Mouse (Mus musculus): ENCODE measurements around the gene Ackr2. TPM values are rescaled to one million over a fixed set of nuclear protein-coding genes. Genes with fewer than 3 reads are reported as not detected.

Gene Ackr2
- polyA plus RNA-seq (2014; fragmentation: Nextera tagmentation; extraction: Ambion mirVana), result 1.2 and 1.3 TPM in 2 replicates

DNA sequence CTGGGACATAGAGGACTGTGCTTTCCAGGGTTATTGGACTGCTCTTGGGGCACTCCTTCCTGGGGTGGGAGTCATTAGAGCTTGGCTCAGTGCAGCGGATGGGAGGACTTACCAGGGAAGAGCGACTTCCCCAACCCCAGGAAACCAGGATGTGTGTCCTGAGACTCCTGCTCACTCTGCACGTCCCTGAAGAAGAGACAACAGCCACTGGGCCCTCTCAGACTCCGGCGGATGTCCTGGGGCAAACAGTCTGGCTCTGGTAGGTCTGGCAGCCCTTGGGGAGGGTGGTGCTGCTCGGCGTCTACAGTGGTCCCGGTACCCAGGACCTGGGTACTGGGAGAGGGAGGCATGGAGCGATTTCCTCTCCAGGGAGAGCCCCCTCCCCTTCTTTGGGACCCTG lies at the start of gene Ackr2:
TSS of gene Ackr2 (plus strand) at position 111 of the 400 bp plus-strand sequence.
- no peaks in the 10 kb centered on the region for H3K27me3 ChIP-seq (ENCODE audit: control insufficient read depth, insufficient read depth, low read length)
- peaks cover 0 to 9% of the 10 kb centered on the region in 2 experiments; a peak in 2 of 4 replicates for H3K4me1 ChIP-seq (ENCODE audit: control insufficient read depth in 2 of 2, insufficient read depth in 2 of 2, low read length in 2 of 2)
- no peak for ATAC-seq (ENCODE audit: insufficient number of reproducible peaks, insufficient read depth, low FRiP score, low read depth)
- no peak within 1 kb of the TSS for H3K27ac ChIP-seq (replicated peaks in 1 of 2; ENCODE audit: control insufficient read depth in 1 of 2, insufficient read depth in 1 of 2, low read depth in 2 of 2, low read length in 2 of 2)
- H3K4me2 ChIP-seq (ENCODE audit: low read length), result no peak within 1 kb of the TSS
- H3K4me3 ChIP-seq (ENCODE audit: control insufficient read depth in 1 of 2, insufficient read depth in 1 of 2, low read depth in 1 of 2, low read length in 2 of 2), result no peak within 1 kb of the TSS
- H3K9me3 ChIP-seq (ENCODE audit: control insufficient read depth, low read length), result no peaks in the 10 kb centered on the region
- H3K36me3 ChIP-seq (ENCODE audit: control insufficient read depth, insufficient read depth, low read length), result no peaks in the 10 kb centered on the region
- 78% methylated on average over 9 of the region's 9 CpGs for WGBS
- no peak within 1 kb of the TSS for H3K9ac ChIP-seq (ENCODE audit: low read length)

DNA sequence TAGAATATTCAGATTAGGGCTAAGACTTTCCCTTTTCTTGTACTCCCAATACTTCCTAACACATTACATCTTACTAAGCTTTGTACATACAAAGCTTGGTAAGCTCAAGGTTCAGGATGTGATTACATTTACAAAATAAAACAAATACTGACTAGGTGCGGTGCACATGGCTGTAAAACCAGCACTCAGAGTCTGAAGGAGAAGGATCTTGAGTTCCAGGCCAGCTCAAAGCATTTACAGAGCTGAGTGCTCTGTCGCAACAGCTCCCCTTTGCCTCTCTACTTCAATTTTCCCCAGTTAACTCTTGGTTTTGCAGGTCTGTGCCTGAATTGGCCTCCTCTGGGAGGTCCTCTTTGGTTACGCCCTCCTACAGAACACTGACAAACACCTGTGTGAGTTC lies 43.9 kb upstream of the Ackr2 start:
- no peak overlapping the region for H3K4me2 ChIP-seq (ENCODE audit: low read length)
- H3K27me3 ChIP-seq (ENCODE audit: control insufficient read depth, insufficient read depth, low read length), result no peaks in the 10 kb centered on the region
- H3K9ac ChIP-seq (ENCODE audit: low read length), result no peak overlapping the region
- 95% methylated on average over 3 of the region's 3 CpGs for WGBS
- peaks cover 38% of the 10 kb centered on the region for H3K36me3 ChIP-seq (ENCODE audit: control insufficient read depth, insufficient read depth, low read length)
- no peak overlapping the region for H3K4me3 ChIP-seq (ENCODE audit: control insufficient read depth in 1 of 2, insufficient read depth in 1 of 2, low read depth in 1 of 2, low read length in 2 of 2)
- H3K4me1 ChIP-seq (ENCODE audit: control insufficient read depth in 2 of 2, insufficient read depth in 2 of 2, low read length in 2 of 2), result peaks cover 0 to 9% of the 10 kb centered on the region in 2 experiments; a peak in 2 of 4 replicates
- ATAC-seq (ENCODE audit: insufficient number of reproducible peaks, insufficient read depth, low FRiP score, low read depth), result no peak
- H3K27ac ChIP-seq (replicated peaks in 1 of 2; ENCODE audit: control insufficient read depth in 1 of 2, insufficient read depth in 1 of 2, low read depth in 2 of 2, low read length in 2 of 2), result no peak overlapping the region
- H3K9me3 ChIP-seq (ENCODE audit: control insufficient read depth, low read length), result no peaks in the 10 kb centered on the region

GRCm38 (mm10) chr9:121856649-121857416 lies 41.3 kb upstream of the Ackr2 start:
- H3K4me1 ChIP-seq (ENCODE audit: control insufficient read depth in 2 of 2, insufficient read depth in 2 of 2, low read length in 2 of 2), result peaks cover 0 to 9% of the 10 kb centered on the region in 2 experiments; a peak in 2 of 4 replicates
- H3K9me3 ChIP-seq (ENCODE audit: control insufficient read depth, low read length), result no peaks in the 10 kb centered on the region
- H3K27me3 ChIP-seq (ENCODE audit: control insufficient read depth, insufficient read depth, low read length), result no peaks in the 10 kb centered on the region
- H3K4me3 ChIP-seq (ENCODE audit: control insufficient read depth in 1 of 2, insufficient read depth in 1 of 2, low read depth in 1 of 2, low read length in 2 of 2), result peak overlapping the region; percentile 69 to 93
- peak; percentile 34 for ATAC-seq (ENCODE audit: insufficient number of reproducible peaks, insufficient read depth, low FRiP score, low read depth)
- peaks cover 13% of the 10 kb centered on the region for H3K36me3 ChIP-seq (ENCODE audit: control insufficient read depth, insufficient read depth, low read length)
- H3K9ac ChIP-seq (ENCODE audit: low read length), result peak overlapping the region; percentile 95
- H3K4me2 ChIP-seq (ENCODE audit: low read length), result peak overlapping the region; percentile 87
- peak overlapping the region; percentile 94 to 99 for H3K27ac ChIP-seq (replicated peaks in 1 of 2; ENCODE audit: control insufficient read depth in 1 of 2, insufficient read depth in 1 of 2, low read depth in 2 of 2, low read length in 2 of 2)
- WGBS, result under 1% methylated on average over 39 of the region's 39 CpGs

GRCm38 (mm10) chr9:121857474-121858152 lies 40.5 kb upstream of the Ackr2 start:
- H3K4me3 ChIP-seq (ENCODE audit: control insufficient read depth in 1 of 2, insufficient read depth in 1 of 2, low read depth in 1 of 2, low read length in 2 of 2), result peak overlapping the region; percentile 69 to 93
- H3K36me3 ChIP-seq (ENCODE audit: control insufficient read depth, insufficient read depth, low read length), result peaks cover 5% of the 10 kb centered on the region
- ATAC-seq (ENCODE audit: insufficient number of reproducible peaks, insufficient read depth, low FRiP score, low read depth), result peak; percentile 98
- H3K27ac ChIP-seq (replicated peaks in 1 of 2; ENCODE audit: control insufficient read depth in 1 of 2, insufficient read depth in 1 of 2, low read depth in 2 of 2, low read length in 2 of 2), result peak overlapping the region; percentile 98 to 99
- H3K4me2 ChIP-seq (ENCODE audit: low read length), result peak overlapping the region; percentile 87
- under 1% methylated on average over 70 of the region's 70 CpGs for WGBS
- no peaks in the 10 kb centered on the region for H3K27me3 ChIP-seq (ENCODE audit: control insufficient read depth, insufficient read depth, low read length)
- peak overlapping the region; percentile 95 for H3K9ac ChIP-seq (ENCODE audit: low read length)
- peaks cover 0 to 9% of the 10 kb centered on the region in 2 experiments; a peak in 2 of 4 replicates for H3K4me1 ChIP-seq (ENCODE audit: control insufficient read depth in 2 of 2, insufficient read depth in 2 of 2, low read length in 2 of 2)
- no peaks in the 10 kb centered on the region for H3K9me3 ChIP-seq (ENCODE audit: control insufficient read depth, low read length)

DNA sequence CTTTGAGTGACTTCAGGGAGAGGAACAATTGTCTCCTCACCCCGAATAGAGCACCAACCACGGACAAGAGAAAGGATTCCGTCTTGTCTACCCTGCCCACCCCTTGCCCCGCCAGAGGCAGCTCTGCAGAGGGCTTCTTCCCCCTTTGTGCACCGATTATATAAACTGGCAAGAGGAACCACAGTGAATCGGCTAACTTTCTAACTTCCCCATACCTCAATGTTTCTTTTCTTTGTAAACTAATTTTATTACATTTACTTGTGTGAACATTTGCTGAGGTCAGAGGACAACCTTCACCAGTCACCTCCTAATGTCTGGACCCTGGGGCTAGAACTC lies 40.0 kb upstream of the Ackr2 start, which contains the start of gene Higd1a:
TSS of gene Higd1a (minus strand) at position 210 of the 336 bp plus-strand sequence.
- ATAC-seq (ENCODE audit: insufficient number of reproducible peaks, insufficient read depth, low FRiP score, low read depth), result no peak
- 8% methylated on average over 6 of the region's 6 CpGs for WGBS

DNA sequence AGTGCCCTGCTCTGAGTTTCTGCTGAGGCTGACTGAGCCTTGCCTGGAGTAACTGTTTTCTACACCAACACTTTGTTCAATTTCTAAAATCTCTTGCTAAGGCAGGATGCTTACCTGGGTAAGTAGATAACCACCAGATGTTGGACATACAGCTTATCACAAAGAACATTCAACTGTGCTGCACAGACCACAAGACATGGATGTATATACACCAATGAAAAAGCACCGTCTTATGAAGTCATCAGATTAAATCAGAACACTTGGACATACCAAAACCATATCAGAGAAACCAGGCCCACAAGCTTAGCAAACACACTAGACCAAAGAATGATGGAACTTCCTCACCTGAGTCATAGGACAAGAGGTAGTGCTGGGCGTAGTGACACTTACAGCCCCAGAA lies 38.8 kb upstream of the Ackr2 start:
- H3K4me1 ChIP-seq (ENCODE audit: control insufficient read depth in 2 of 2, insufficient read depth in 2 of 2, low read length in 2 of 2), result peaks cover 0 to 9% of the 10 kb centered on the region in 2 experiments; a peak in 2 of 4 replicates
- no peaks in the 10 kb centered on the region for H3K27me3 ChIP-seq (ENCODE audit: control insufficient read depth, insufficient read depth, low read length)
- WGBS, result 93% methylated on average over 2 of the region's 2 CpGs
- H3K36me3 ChIP-seq (ENCODE audit: control insufficient read depth, insufficient read depth, low read length), result peaks cover 1% of the 10 kb centered on the region
- no peak overlapping the region for H3K9ac ChIP-seq (ENCODE audit: low read length)
- no peak overlapping the region for H3K4me2 ChIP-seq (ENCODE audit: low read length)
- no peak overlapping the region for H3K4me3 ChIP-seq (ENCODE audit: control insufficient read depth in 1 of 2, insufficient read depth in 1 of 2, low read depth in 1 of 2, low read length in 2 of 2)
- no peaks in the 10 kb centered on the region for H3K9me3 ChIP-seq (ENCODE audit: control insufficient read depth, low read length)
- ATAC-seq (ENCODE audit: insufficient number of reproducible peaks, insufficient read depth, low FRiP score, low read depth), result no peak
- no peak overlapping the region for H3K27ac ChIP-seq (replicated peaks in 1 of 2; ENCODE audit: control insufficient read depth in 1 of 2, insufficient read depth in 1 of 2, low read depth in 2 of 2, low read length in 2 of 2)

More for the DNA sequence above, 40.0 kb upstream of the Ackr2 start, which contains the start of gene Higd1a:
- H3K27ac ChIP-seq (replicated peaks in 1 of 2; ENCODE audit: control insufficient read depth in 1 of 2, insufficient read depth in 1 of 2, low read depth in 2 of 2, low read length in 2 of 2), result peak within 1 kb of the TSS; percentile 98 to 99
- H3K9me3 ChIP-seq (ENCODE audit: control insufficient read depth, low read length), result no peaks in the 10 kb centered on the region
- H3K4me1 ChIP-seq (ENCODE audit: control insufficient read depth in 2 of 2, insufficient read depth in 2 of 2, low read length in 2 of 2), result peaks cover 0 to 9% of the 10 kb centered on the region in 2 experiments; a peak in 2 of 4 replicates
- peak within 1 kb of the TSS; percentile 95 for H3K9ac ChIP-seq (ENCODE audit: low read length)
- H3K4me2 ChIP-seq (ENCODE audit: low read length), result peak within 1 kb of the TSS; percentile 87
- peak within 1 kb of the TSS; percentile 69 to 93 for H3K4me3 ChIP-seq (ENCODE audit: control insufficient read depth in 1 of 2, insufficient read depth in 1 of 2, low read depth in 1 of 2, low read length in 2 of 2)
- H3K27me3 ChIP-seq (ENCODE audit: control insufficient read depth, insufficient read depth, low read length), result no peaks in the 10 kb centered on the region
- peaks cover 3% of the 10 kb centered on the region for H3K36me3 ChIP-seq (ENCODE audit: control insufficient read depth, insufficient read depth, low read length)

- H3K4me1 ChIP-seq (ENCODE audit: control insufficient read depth in 2 of 2, insufficient read depth in 2 of 2, low read length in 2 of 2), result peaks cover 0 to 2% of the 10 kb centered on the region in 2 experiments; a peak in 2 of 4 replicates
- H3K27ac ChIP-seq (replicated peaks in 1 of 2; ENCODE audit: control insufficient read depth in 1 of 2, insufficient read depth in 1 of 2, low read depth in 2 of 2, low read length in 2 of 2), result no peak overlapping the region
- H3K36me3 ChIP-seq (ENCODE audit: control insufficient read depth, insufficient read depth, low read length), result no peaks in the 10 kb centered on the region; the same call in 1 of the 2 replicates
- H3K4me2 ChIP-seq (ENCODE audit: low read length), result no peak overlapping the region
- no peaks in the 10 kb centered on the region for H3K27me3 ChIP-seq (ENCODE audit: control insufficient read depth, insufficient read depth, low read length)
- WGBS, result 81% methylated on average over 2 of the region's 2 CpGs
- H3K4me3 ChIP-seq (ENCODE audit: control insufficient read depth in 1 of 2, insufficient read depth in 1 of 2, low read depth in 1 of 2, low read length in 2 of 2), result no peak overlapping the region
- no peak overlapping the region for H3K9ac ChIP-seq (ENCODE audit: low read length)
- ATAC-seq (ENCODE audit: insufficient number of reproducible peaks, insufficient read depth, low FRiP score, low read depth), result no peak
- no peaks in the 10 kb centered on the region for H3K9me3 ChIP-seq (ENCODE audit: control insufficient read depth, low read length)
Measured at GRCm38 (mm10) chr9:121860921-121861320, 37.2 kb upstream of the Ackr2 start.
